Mouse (Mus musculus): ENCODE data around the gene Sash1. TPM values are rescaled to one million over a fixed set of nuclear protein-coding genes. Genes with fewer than 3 reads are reported as not detected.

The Sash1 gene
- total and polyA plus RNA-seq, 3 experiments: 0.09 to 0.59 (median 0.24) TPM

DNA sequence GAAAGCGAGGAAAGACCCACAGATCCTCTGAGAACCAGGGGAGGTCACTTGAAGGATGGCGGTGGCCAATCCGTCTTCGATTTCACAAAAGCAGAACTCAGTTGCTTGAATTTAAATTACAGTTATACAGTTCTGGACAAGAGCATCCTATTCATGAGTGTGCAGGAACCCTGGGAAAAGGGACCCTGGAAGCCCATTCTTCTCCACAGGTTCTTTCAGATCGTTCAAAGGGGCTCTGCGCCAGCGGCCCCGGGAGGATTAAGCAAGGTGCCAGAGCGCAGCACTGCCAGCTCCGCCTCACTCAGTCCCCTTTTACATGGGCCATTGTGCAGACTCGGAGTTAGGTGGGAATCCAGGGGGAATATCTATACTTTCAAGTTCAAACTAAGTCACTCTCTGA is 136.3 kb downstream of the Sash1 start:
- Histone ChIP-seq H3K9me3 (replicated peaks; ENCODE audit: low read length) (peaks cover 20% of the 10 kb centered on the region), H3K27me3 (replicated peaks) (no peaks in the 10 kb centered on the region), H3K36me3 (replicated peaks in 1 of 2; ENCODE audit: control insufficient read depth in 1 of 2, insufficient read depth in 1 of 2, low read length in 1 of 2) (no peaks in the 10 kb centered on the region), H3K9ac (ENCODE audit: insufficient read depth, low read depth) (no peak overlapping the region), H3K27ac (ENCODE audit: insufficient read depth, low read depth) (no peak overlapping the region), H3K4me2 (ENCODE audit: insufficient read depth, low read depth, poor library complexity, severe bottlenecking) (no peak overlapping the region), H3K4me1 (ENCODE audit: control insufficient read depth in 1 of 2, insufficient read depth in 2 of 2) (no peaks in the 10 kb centered on the region), H3K4me3 (replicated peaks in 1 of 3; ENCODE audit: low read depth in 2 of 3, low read length in 2 of 3, poor library complexity in 1 of 3) (no peak overlapping the region), H3K79me2 (replicated peaks; ENCODE audit: control insufficient read depth, extremely low read depth, insufficient read depth, poor library complexity, severe bottlenecking) (no peaks in the 10 kb centered on the region)
- in situ Hi-C loops (cut with MboI; ENCODE audit: low pct_ligation_motif_present, low pct_unique_long_range_greater_than_20kb, low sequenced_read_pairs): no loop called here
- no peak for DNase-seq (ENCODE audit: extremely low read depth)
- dilution Hi-C loops (cut with MboI; ENCODE audit: extremely low pct_ligation_motif_present, extremely low pct_unique_long_range_greater_than_20kb, low sequenced_read_pairs): no loop called here
- no peak for TF ChIP-seq POLR2AphosphoS2 (IDR thresholded peaks at IDR 0.05; ENCODE audit: low read depth, low read length)
- TF ChIP-seq TBP (conservative IDR thresholded peaks at IDR 0.05; ENCODE audit: low read depth, low read length): no peak
- TF ChIP-seq EP300 (IDR thresholded peaks at IDR 0.05; ENCODE audit: low read length): no peak
- TF ChIP-seq JUN (IDR thresholded peaks at IDR 0.05; ENCODE audit: insufficient read depth, low read depth, low read length): no peak
- TF ChIP-seq RAD21 (IDR thresholded peaks at IDR 0.05; ENCODE audit: low read depth, low read length): no peak
- TF ChIP-seq NELFE (IDR thresholded peaks at IDR 0.05; ENCODE audit: low read depth, low read length): no peak
- TF ChIP-seq IRF4 (IDR thresholded peaks at IDR 0.05; ENCODE audit: low read depth, low read length): no peak
- no peak for TF ChIP-seq GABPA (IDR thresholded peaks at IDR 0.05; ENCODE audit: insufficient replicate concordance, low read depth, low read length)
- no peak for TF ChIP-seq BHLHE40 (IDR thresholded peaks at IDR 0.05; ENCODE audit: low read depth, low read length)
- no peak for TF ChIP-seq HCFC1 (IDR thresholded peaks at IDR 0.05; ENCODE audit: low read depth, low read length)

DNA sequence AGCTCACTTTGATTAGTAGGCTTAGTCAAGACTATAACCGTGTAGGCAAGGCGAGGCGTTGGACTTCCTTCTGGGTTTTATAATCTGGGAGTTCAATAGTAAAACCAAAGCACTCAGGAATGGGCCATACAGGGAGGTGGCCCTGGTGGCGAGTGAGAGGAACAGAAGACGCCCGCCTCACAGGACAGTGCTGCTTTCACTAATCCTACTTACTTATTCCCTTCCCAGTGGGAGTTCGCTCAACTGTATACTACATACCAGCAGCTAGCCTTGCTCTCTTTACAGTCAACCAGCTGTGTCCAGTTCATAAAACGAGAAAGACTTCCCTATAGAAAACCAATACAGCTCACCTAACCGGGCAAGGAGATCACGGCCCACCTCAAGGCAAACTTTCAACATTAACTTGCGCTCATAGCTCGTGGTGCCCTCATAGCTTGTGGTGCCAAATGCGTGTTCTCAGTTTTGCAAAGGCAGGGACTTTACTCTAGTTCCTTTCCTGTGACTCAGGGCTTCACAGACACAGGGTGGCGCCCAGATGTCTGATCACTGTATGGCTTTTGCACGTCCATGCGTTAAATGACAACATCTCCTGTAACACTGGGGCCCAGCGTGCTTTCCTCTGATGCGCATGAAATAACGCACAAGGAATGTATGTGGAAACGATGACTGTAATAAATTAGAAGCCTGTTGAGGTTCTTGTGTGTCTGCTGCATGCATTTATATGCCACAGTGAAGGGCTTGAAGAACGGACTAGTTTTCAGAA is 138.2 kb downstream of the Sash1 start:
- no peak for DNase-seq (ENCODE audit: extremely low read depth)
- Histone ChIP-seq H3K9me3 (replicated peaks; ENCODE audit: low read length) (peaks cover 20% of the 10 kb centered on the region), H3K4me1 (ENCODE audit: control insufficient read depth in 1 of 2, insufficient read depth in 2 of 2) (no peaks in the 10 kb centered on the region), H3K4me3 (replicated peaks in 1 of 3; ENCODE audit: low read depth in 2 of 3, low read length in 2 of 3, poor library complexity in 1 of 3) (no peak overlapping the region), H3K4me2 (ENCODE audit: insufficient read depth, low read depth, poor library complexity, severe bottlenecking) (no peak overlapping the region), H3K27me3 (replicated peaks) (no peaks in the 10 kb centered on the region), H3K79me2 (replicated peaks; ENCODE audit: control insufficient read depth, extremely low read depth, insufficient read depth, poor library complexity, severe bottlenecking) (no peaks in the 10 kb centered on the region), H3K9ac (ENCODE audit: insufficient read depth, low read depth) (no peak overlapping the region), H3K36me3 (replicated peaks in 1 of 2; ENCODE audit: control insufficient read depth in 1 of 2, insufficient read depth in 1 of 2, low read length in 1 of 2) (no peaks in the 10 kb centered on the region), H3K27ac (ENCODE audit: insufficient read depth, low read depth) (no peak overlapping the region)
- in situ Hi-C loops (cut with MboI; ENCODE audit: low pct_ligation_motif_present, low pct_unique_long_range_greater_than_20kb, low sequenced_read_pairs) (no loop called here), dilution Hi-C loops (cut with MboI; ENCODE audit: extremely low pct_ligation_motif_present, extremely low pct_unique_long_range_greater_than_20kb, low sequenced_read_pairs) (no loop called here)
- TF ChIP-seq UBTF (IDR thresholded peaks at IDR 0.05; ENCODE audit: low read depth, low read length) (no peak), MXI1 (IDR thresholded peaks at IDR 0.05; ENCODE audit: low read depth, low read length) (no peak), ELF1 (IDR thresholded peaks at IDR 0.05; ENCODE audit: low read depth, low read length) (no peak), MAFK (IDR thresholded peaks at IDR 0.05; ENCODE audit: insufficient replicate concordance, low read length) (no peak), NELFE (IDR thresholded peaks at IDR 0.05; ENCODE audit: low read depth, low read length) (no peak), MAX (IDR thresholded peaks at IDR 0.05; ENCODE audit: low read length) (no peak), TCF12 (IDR thresholded peaks at IDR 0.05; ENCODE audit: low read depth, low read length) (no peak), CHD2 (IDR thresholded peaks at IDR 0.05; ENCODE audit: low read length) (no peak), ZC3H11A (IDR thresholded peaks at IDR 0.05; ENCODE audit: low read depth, low read length) (no peak), NRF1 (IDR thresholded peaks at IDR 0.05; ENCODE audit: low read depth, low read length) (no peak), ETS1 (conservative IDR thresholded peaks at IDR 0.05; ENCODE audit: low read depth, low read length) (no peak), KAT2A (IDR thresholded peaks at IDR 0.05; ENCODE audit: insufficient replicate concordance, low read length) (no peak), ZMIZ1 (IDR thresholded peaks at IDR 0.05; ENCODE audit: low read depth, low read length) (no peak), BHLHE40 (IDR thresholded peaks at IDR 0.05; ENCODE audit: low read depth, low read length) (no peak), CHD1 (IDR thresholded peaks at IDR 0.05; ENCODE audit: low read depth, low read length) (no peak), ZNF384 (IDR thresholded peaks at IDR 0.05; ENCODE audit: low read depth, low read length) (no peak), IRF4 (IDR thresholded peaks at IDR 0.05; ENCODE audit: low read depth, low read length) (no peak), RAD21 (IDR thresholded peaks at IDR 0.05; ENCODE audit: low read depth, low read length) (no peak)

Data from CH12.LX (cell line).